Comparison of ENCODE assay signal across 14 mouse cellular contexts in the genomic region with DNA sequence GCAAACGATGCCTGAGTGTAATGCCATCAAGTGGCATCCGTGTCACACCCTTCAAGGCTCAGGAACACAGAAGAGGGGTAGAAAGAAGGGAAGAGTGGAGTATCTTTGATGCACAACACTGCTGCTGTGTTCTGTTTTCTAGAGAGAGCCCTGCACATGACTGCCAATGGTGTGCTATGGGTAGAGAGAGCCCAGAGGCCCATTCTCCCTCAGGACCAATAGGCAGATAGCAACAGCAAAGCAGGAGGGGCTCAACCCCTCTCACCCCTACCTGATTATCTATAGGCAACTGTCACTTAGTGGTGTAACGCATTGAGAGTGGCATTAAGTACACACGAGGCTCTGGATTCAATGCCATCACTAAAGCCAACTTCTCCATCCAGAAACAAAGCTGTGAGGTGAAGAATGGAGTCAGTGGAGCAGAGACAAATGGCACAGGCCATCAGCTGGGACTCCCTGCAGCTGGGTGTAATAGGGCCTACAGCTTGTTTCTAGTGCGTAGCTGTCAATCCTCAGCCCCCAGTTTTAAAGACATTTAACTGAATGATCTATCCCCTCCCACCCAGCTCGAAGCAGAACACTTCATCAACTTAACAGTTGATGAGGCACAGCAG. TPM values are rescaled to one million over a fixed set of nuclear protein-coding genes. Genes with fewer than 3 reads are reported as not detected.
"Had no signal": no experiment of that assay in that cellular context is flagged by ENCODE, and none has a peak within 500 bp of the region (broad histone marks: within the 10 kb centered on the region; RNA-seq: fewer than 3 reads in every experiment).

No protein-coding gene starts in this region.

- H3K27me3 ChIP-seq: liver, embryonic 15.5 days; neural tube, embryonic 12.5 days had no signal

- H3K27ac ChIP-seq: limb, embryonic 10.5 days; liver, embryonic 15.5 days; neural tube, embryonic 12.5 days had no signal

- ATAC-seq: lung, postnatal 0 days had no signal

- H3K4me2 ChIP-seq: liver, embryonic 11.5 days; liver, embryonic 15.5 days; neural tube, embryonic 12.5 days had no signal

- DNase-seq: kidney, postnatal 14 days; lung, adult 2 months; lung, postnatal 36 days; midbrain, embryonic 14.5 days; right cerebral cortex, postnatal 14 days; thymus, postnatal 36 days had no signal

- H3K4me1 ChIP-seq: limb, embryonic 10.5 days; liver, embryonic 15.5 days; neural tube, embryonic 12.5 days had no signal

- H3K9me3 ChIP-seq: limb, embryonic 10.5 days; liver, embryonic 15.5 days; neural tube, embryonic 12.5 days had no signal

- H3K4me3 ChIP-seq: limb, embryonic 10.5 days; liver, embryonic 15.5 days; neural tube, embryonic 12.5 days had no signal

- H3K9ac ChIP-seq: liver, embryonic 15.5 days; neural tube, embryonic 12.5 days had no signal

RNA-seq across cellular contexts. Expression of a gene that starts 44.9 kb away (rescaled TPM):
- total RNA-seq: megakaryocyte progenitor cell, adult 5-6 weeks; monocyte, adult 5-6 weeks; neutrophil, adult 5-6 weeks had no signal
